Mouse (Mus musculus) midbrain, postnatal 0 days (tissue): ENCODE measurements at regions not wholly inside any gene's neighbourhood (a gene's known extent, or its start where the extent isn't known, plus 50 kb on each side); places are given as distances from the start of the nearest gene placed in this dataset.

Experiments
- ATAC-seq: fragments of 200-750 bp; cut with Nextera tagmentation; 2 replicates; pipeline ENCODE4 v1.8.0; 2017; ENCODE audit warnings: moderate number of reproducible peaks, mild to moderate bottlenecking, moderate TSS enrichment, moderate library complexity; ENCODE audit not compliant: low FRiP score
- DNase-seq: peaks from one replicate; pipeline ENCODE4 v3.0.0-alpha.2; 2015; ENCODE audit warnings: low spot score
- H3K27ac ChIP-seq: fragments of 300-500 bp; sonication (generic); 2 replicates; pipeline ENCODE4 v1.5.1; 2014; ENCODE audit warnings: low read depth, mild to moderate bottlenecking, low read length, mixed read lengths
- H3K27me3 ChIP-seq: fragments of 300-500 bp; sonication (generic); 2 replicates; pipeline ENCODE4 v1.6.1; 2014; ENCODE audit warnings: low read length, control low read depth, mixed read lengths; ENCODE audit not compliant: insufficient read depth
- H3K36me3 ChIP-seq: fragments of 300-500 bp; sonication (generic); 2 replicates; pipeline ENCODE4 v1.6.1; 2014; ENCODE audit warnings: low read length, control low read depth, mixed read lengths; ENCODE audit not compliant: insufficient read depth
- H3K4me1 ChIP-seq: fragments of 300-500 bp; sonication (generic); 2 replicates; pipeline ENCODE4 v1.6.1; 2014; ENCODE audit warnings: mild to moderate bottlenecking, control low read depth, antibody characterized with exemption, low read length, mixed read lengths; ENCODE audit not compliant: insufficient read depth
- H3K4me2 ChIP-seq: fragments of 300-500 bp; sonication (generic); 2 replicates; pipeline ENCODE4 v1.6.1; 2014; ENCODE audit warnings: low read depth, mild to moderate bottlenecking, low read length, mixed read lengths; ENCODE audit not compliant: poor library complexity, severe bottlenecking
- H3K4me3 ChIP-seq: fragments of 300-500 bp; sonication (generic); 2 replicates; pipeline ENCODE4 v1.5.1; 2014; ENCODE audit warnings: low read depth, mild to moderate bottlenecking, low read length, moderate library complexity
- H3K9ac ChIP-seq: fragments of 300-500 bp; sonication (generic); replicated peaks from 2 replicates; pipeline ENCODE4 v1.6.1; 2014; ENCODE audit warnings: mild to moderate bottlenecking, low read length, moderate library complexity, mixed read lengths; ENCODE audit not compliant: poor library complexity, severe bottlenecking
- H3K9me3 ChIP-seq: fragments of 300-500 bp; sonication (generic); 2 replicates; pipeline ENCODE4 v1.6.1; 2016; ENCODE audit warnings: low read length, control low read depth
- CTCF ChIP-seq: IDR thresholded peaks from 2 replicates; pipeline ENCODE4 v1.5.1; 2016; ENCODE audit warnings: antibody characterized with exemption, mild to moderate bottlenecking
- WGBS: fragments of 180-500 bp; shearing (Covaris S2); extraction: QIAGEN DNeasy Blood & Tissue Kit; methylation state at CpG from one replicate; pipeline ENCODE4 v1.1.7; 2014; 5-methylcytosine and 5-hydroxymethylcytosine counted together

GRCm38 (mm10) chr12:10638591-10638990 lies 248.0 kb downstream of the Rdh14 start:
- Histone ChIP-seq H3K4me1 (no peaks in the 10 kb centered on the region), H3K9me3 (no peaks in the 10 kb centered on the region), H3K4me3 (no peak overlapping the region), H3K9ac (no peak overlapping the region), H3K4me2 (no peak overlapping the region), H3K27me3 (no peaks in the 10 kb centered on the region), H3K36me3 (no peaks in the 10 kb centered on the region), H3K27ac (no peak overlapping the region)
- ATAC-seq: no peak
- no peak for TF ChIP-seq CTCF
- peak; percentile 8 for DNase-seq
- 77% methylated on average over 3 of the region's 3 CpGs for WGBS

- no peak overlapping the region for H3K4me2 ChIP-seq
- H3K36me3 ChIP-seq: no peaks in the 10 kb centered on the region
- no peaks in the 10 kb centered on the region for H3K9me3 ChIP-seq
- ATAC-seq (no peak; the same call in 1 of the 2 replicates), DNase-seq (peak; percentile 41)
- H3K4me1 ChIP-seq: no peaks in the 10 kb centered on the region
- H3K27me3 ChIP-seq: no peaks in the 10 kb centered on the region
- no peak overlapping the region for H3K4me3 ChIP-seq
- no peak for TF ChIP-seq CTCF
- no peak overlapping the region for H3K27ac ChIP-seq
- no peak overlapping the region for H3K9ac ChIP-seq
- 86% methylated on average over 6 of the region's 6 CpGs for WGBS
Measured at GRCm38 (mm10) chr12:10654466-10655184, 264.1 kb downstream of the Rdh14 start.

GRCm38 (mm10) chr12:10655185-10655544 lies 264.6 kb downstream of the Rdh14 start:
- H3K9me3 ChIP-seq: no peaks in the 10 kb centered on the region
- no peak for TF ChIP-seq CTCF
- no peak overlapping the region for H3K4me2 ChIP-seq
- no peak overlapping the region for H3K4me3 ChIP-seq
- ATAC-seq (no peak), DNase-seq (no peak)
- H3K4me1 ChIP-seq: no peaks in the 10 kb centered on the region
- H3K36me3 ChIP-seq: no peaks in the 10 kb centered on the region
- no peaks in the 10 kb centered on the region for H3K27me3 ChIP-seq
- H3K9ac ChIP-seq: no peak overlapping the region
- no peak overlapping the region for H3K27ac ChIP-seq

GRCm38 (mm10) chr12:10658826-10659225 lies 268.3 kb downstream of the Rdh14 start:
- Histone ChIP-seq H3K4me1 (no peaks in the 10 kb centered on the region), H3K9ac (no peak overlapping the region), H3K36me3 (no peaks in the 10 kb centered on the region), H3K9me3 (no peaks in the 10 kb centered on the region), H3K27me3 (no peaks in the 10 kb centered on the region), H3K4me2 (no peak overlapping the region), H3K27ac (no peak overlapping the region), H3K4me3 (no peak overlapping the region)
- WGBS: 78% methylated on average over 2 of the region's 2 CpGs
- ATAC-seq: no peak
- TF ChIP-seq CTCF: no peak
- DNase-seq: no peak

- 73% methylated on average over 4 of the region's 4 CpGs for WGBS
- H3K27ac ChIP-seq: no peak overlapping the region
- ATAC-seq: no peak
Measured at GRCm38 (mm10) chr12:10686747-10687146, 296.2 kb downstream of the Rdh14 start.

More at GRCm38 (mm10) chr12:10686747-10687146, 296.2 kb downstream of the Rdh14 start:
- Histone ChIP-seq H3K9me3 (no peaks in the 10 kb centered on the region), H3K4me1 (no peaks in the 10 kb centered on the region), H3K27me3 (no peaks in the 10 kb centered on the region), H3K4me3 (no peak overlapping the region), H3K36me3 (no peaks in the 10 kb centered on the region), H3K9ac (no peak overlapping the region), H3K4me2 (no peak overlapping the region)
- no peak for TF ChIP-seq CTCF
- peak; percentile 15 for DNase-seq
